Mouse (Mus musculus): Measurements from ENCODE around the gene Las1l. TPM values are rescaled to one million over a fixed set of nuclear protein-coding genes. Genes with fewer than 3 reads are reported as not detected.
A peak's percentile ranks its signal among the peaks of the same experiment; 100 is the strongest.

Gene Las1l
- polyA plus RNA-seq (2014; fragmentation: Nextera tagmentation; extraction: Ambion mirVana): 36.6 and 39.6 TPM in 2 replicates

- Histone ChIP-seq H3K27me3 (ENCODE audit: control insufficient read depth, insufficient read depth, low read length) (no peaks in the 10 kb centered on the region), H3K9ac (replicated peaks; ENCODE audit: low read depth, low read length) (peak within 1 kb of the TSS; percentile 18), H3K27ac (ENCODE audit: low read length) (no peak within 1 kb of the TSS), H3K4me3 (ENCODE audit: low read depth, low read length) (peak within 1 kb of the TSS; percentile 52), H3K36me3 (ENCODE audit: control insufficient read depth, insufficient read depth, low read length) (no peaks in the 10 kb centered on the region), H3K4me2 (replicated peaks; ENCODE audit: low read depth, low read length) (peak within 1 kb of the TSS; percentile 51), H3K4me1 (ENCODE audit: control insufficient read depth, insufficient read depth, low read length) (no peaks in the 10 kb centered on the region), H3K9me3 (ENCODE audit: control insufficient read depth, low read depth, low read length) (no peaks in the 10 kb centered on the region)
- ATAC-seq (ENCODE audit: insufficient number of reproducible peaks, insufficient read depth, low FRiP score, low read depth): peak; percentile 100
- WGBS: 24% methylated on average over 42 of the region's 42 CpGs
Measured at GRCm38 (mm10) chrX:95956497-95957293, at the start of gene Las1l. Gene Las1l, minus strand, starts transcription at chrX:95956962.

GRCm38 (mm10) chrX:96006395-96006794 is 49.6 kb upstream of the Las1l start:
- 66% methylated on average over 6 of the region's 6 CpGs for WGBS
- Histone ChIP-seq H3K36me3 (ENCODE audit: control insufficient read depth, insufficient read depth, low read length) (no peaks in the 10 kb centered on the region), H3K27ac (ENCODE audit: low read length) (no peak overlapping the region), H3K9ac (replicated peaks; ENCODE audit: low read depth, low read length) (no peak overlapping the region), H3K4me2 (replicated peaks; ENCODE audit: low read depth, low read length) (no peak overlapping the region), H3K9me3 (ENCODE audit: control insufficient read depth, low read depth, low read length) (no peaks in the 10 kb centered on the region), H3K4me3 (ENCODE audit: low read depth, low read length) (no peak overlapping the region), H3K27me3 (ENCODE audit: control insufficient read depth, insufficient read depth, low read length) (no peaks in the 10 kb centered on the region), H3K4me1 (ENCODE audit: control insufficient read depth, insufficient read depth, low read length) (no peaks in the 10 kb centered on the region)
- no peak for ATAC-seq (ENCODE audit: insufficient number of reproducible peaks, insufficient read depth, low FRiP score, low read depth)

- 70% methylated on average over 6 of the region's 6 CpGs for WGBS
- no peaks in the 10 kb centered on the region for H3K27me3 ChIP-seq (ENCODE audit: control insufficient read depth, insufficient read depth, low read length)
- ATAC-seq (ENCODE audit: insufficient number of reproducible peaks, insufficient read depth, low FRiP score, low read depth): no peak
- no peak overlapping the region for H3K4me2 ChIP-seq (replicated peaks; ENCODE audit: low read depth, low read length)
- no peak overlapping the region for H3K27ac ChIP-seq (ENCODE audit: low read length)
- H3K4me1 ChIP-seq (ENCODE audit: control insufficient read depth, insufficient read depth, low read length): no peaks in the 10 kb centered on the region
- no peak overlapping the region for H3K9ac ChIP-seq (replicated peaks; ENCODE audit: low read depth, low read length)
- H3K9me3 ChIP-seq (ENCODE audit: control insufficient read depth, low read depth, low read length): no peaks in the 10 kb centered on the region
- H3K4me3 ChIP-seq (ENCODE audit: low read depth, low read length): no peak overlapping the region
- no peaks in the 10 kb centered on the region for H3K36me3 ChIP-seq (ENCODE audit: control insufficient read depth, insufficient read depth, low read length)
Measured at GRCm38 (mm10) chrX:95999601-96000000, 42.8 kb upstream of the Las1l start.

- no peaks in the 10 kb centered on the region for H3K36me3 ChIP-seq (ENCODE audit: control insufficient read depth, insufficient read depth, low read length)
- no peak overlapping the region for H3K27ac ChIP-seq (ENCODE audit: low read length)
- H3K4me1 ChIP-seq (ENCODE audit: control insufficient read depth, insufficient read depth, low read length): no peaks in the 10 kb centered on the region
- H3K9ac ChIP-seq (replicated peaks; ENCODE audit: low read depth, low read length): no peak overlapping the region
- H3K9me3 ChIP-seq (ENCODE audit: control insufficient read depth, low read depth, low read length): no peaks in the 10 kb centered on the region
- no peak for ATAC-seq (ENCODE audit: insufficient number of reproducible peaks, insufficient read depth, low FRiP score, low read depth)
- H3K4me2 ChIP-seq (replicated peaks; ENCODE audit: low read depth, low read length): no peak overlapping the region
- no peak overlapping the region for H3K4me3 ChIP-seq (ENCODE audit: low read depth, low read length)
- 61% methylated on average over 3 of the region's 3 CpGs for WGBS
- H3K27me3 ChIP-seq (ENCODE audit: control insufficient read depth, insufficient read depth, low read length): no peaks in the 10 kb centered on the region
Measured at GRCm38 (mm10) chrX:95993206-95993605, 36.4 kb upstream of the Las1l start.

- no peaks in the 10 kb centered on the region for H3K4me1 ChIP-seq (ENCODE audit: control insufficient read depth, insufficient read depth, low read length)
- no peaks in the 10 kb centered on the region for H3K36me3 ChIP-seq (ENCODE audit: control insufficient read depth, insufficient read depth, low read length)
- H3K9ac ChIP-seq (replicated peaks; ENCODE audit: low read depth, low read length): no peak overlapping the region
- no peaks in the 10 kb centered on the region for H3K9me3 ChIP-seq (ENCODE audit: control insufficient read depth, low read depth, low read length)
- no peak for ATAC-seq (ENCODE audit: insufficient number of reproducible peaks, insufficient read depth, low FRiP score, low read depth)
- H3K4me2 ChIP-seq (replicated peaks; ENCODE audit: low read depth, low read length): no peak overlapping the region
- WGBS: 90% methylated on average over 9 of the region's 9 CpGs
- H3K4me3 ChIP-seq (ENCODE audit: low read depth, low read length): no peak overlapping the region
- no peak overlapping the region for H3K27ac ChIP-seq (ENCODE audit: low read length)
- H3K27me3 ChIP-seq (ENCODE audit: control insufficient read depth, insufficient read depth, low read length): no peaks in the 10 kb centered on the region
Measured at GRCm38 (mm10) chrX:95969936-95970335, 13.2 kb upstream of the Las1l start.

- 0 out of 2 replicates have a peak, but pooled peaks have one; percentile 0 for ATAC-seq (ENCODE audit: insufficient number of reproducible peaks, insufficient read depth, low FRiP score, low read depth)
- no peak overlapping the region for H3K4me2 ChIP-seq (replicated peaks; ENCODE audit: low read depth, low read length)
- no peak overlapping the region for H3K27ac ChIP-seq (ENCODE audit: low read length)
- no peaks in the 10 kb centered on the region for H3K9me3 ChIP-seq (ENCODE audit: control insufficient read depth, low read depth, low read length)
- H3K4me1 ChIP-seq (ENCODE audit: control insufficient read depth, insufficient read depth, low read length): no peaks in the 10 kb centered on the region
- no peak overlapping the region for H3K9ac ChIP-seq (replicated peaks; ENCODE audit: low read depth, low read length)
- H3K27me3 ChIP-seq (ENCODE audit: control insufficient read depth, insufficient read depth, low read length): no peaks in the 10 kb centered on the region
- 38% methylated on average over 6 of the region's 6 CpGs for WGBS
- H3K36me3 ChIP-seq (ENCODE audit: control insufficient read depth, insufficient read depth, low read length): no peaks in the 10 kb centered on the region
- no peak overlapping the region for H3K4me3 ChIP-seq (ENCODE audit: low read depth, low read length)
Measured at GRCm38 (mm10) chrX:95969116-95969515, 12.4 kb upstream of the Las1l start.

GRCm38 (mm10) chrX:95968594-95968965 is 11.8 kb upstream of the Las1l start:
- Histone ChIP-seq H3K4me1 (ENCODE audit: control insufficient read depth, insufficient read depth, low read length) (no peaks in the 10 kb centered on the region), H3K27ac (ENCODE audit: low read length) (peak overlapping the region; percentile 78), H3K9ac (replicated peaks; ENCODE audit: low read depth, low read length) (no peak overlapping the region), H3K9me3 (ENCODE audit: control insufficient read depth, low read depth, low read length) (no peaks in the 10 kb centered on the region), H3K36me3 (ENCODE audit: control insufficient read depth, insufficient read depth, low read length) (no peaks in the 10 kb centered on the region), H3K4me2 (replicated peaks; ENCODE audit: low read depth, low read length) (peak overlapping the region; percentile 47), H3K4me3 (ENCODE audit: low read depth, low read length) (peak overlapping the region; percentile 29), H3K27me3 (ENCODE audit: control insufficient read depth, insufficient read depth, low read length) (no peaks in the 10 kb centered on the region)
- ATAC-seq (ENCODE audit: insufficient number of reproducible peaks, insufficient read depth, low FRiP score, low read depth): peak; percentile 93
- 25% methylated on average over 6 of the region's 6 CpGs for WGBS

- no peaks in the 10 kb centered on the region for H3K9me3 ChIP-seq (ENCODE audit: control insufficient read depth, low read depth, low read length)
- H3K9ac ChIP-seq (replicated peaks; ENCODE audit: low read depth, low read length): no peak overlapping the region; the same call in 1 of the 2 replicates
- 23% methylated on average over 28 of the region's 28 CpGs for WGBS
- peak overlapping the region; percentile 47 for H3K4me2 ChIP-seq (replicated peaks; ENCODE audit: low read depth, low read length)
- H3K27ac ChIP-seq (ENCODE audit: low read length): peak overlapping the region; percentile 78
- H3K4me1 ChIP-seq (ENCODE audit: control insufficient read depth, insufficient read depth, low read length): no peaks in the 10 kb centered on the region
- no peaks in the 10 kb centered on the region for H3K36me3 ChIP-seq (ENCODE audit: control insufficient read depth, insufficient read depth, low read length)
- peak overlapping the region; percentile 29 for H3K4me3 ChIP-seq (ENCODE audit: low read depth, low read length)
- ATAC-seq (ENCODE audit: insufficient number of reproducible peaks, insufficient read depth, low FRiP score, low read depth): peak; percentile 88
- no peaks in the 10 kb centered on the region for H3K27me3 ChIP-seq (ENCODE audit: control insufficient read depth, insufficient read depth, low read length)
Measured at GRCm38 (mm10) chrX:95967847-95968593, 11.3 kb upstream of the Las1l start.

Measured in stomach, embryonic 14.5 days (tissue).